Mouse (Mus musculus): Measurements from ENCODE around the gene Arhgap9. TPM values are rescaled to one million over a fixed set of nuclear protein-coding genes. Genes with fewer than 3 reads are reported as not detected.

Arhgap9 gene
- 0.48 and 0.60 TPM in 2 replicates for polyA plus RNA-seq (2012; rRNA removed)

DNA sequence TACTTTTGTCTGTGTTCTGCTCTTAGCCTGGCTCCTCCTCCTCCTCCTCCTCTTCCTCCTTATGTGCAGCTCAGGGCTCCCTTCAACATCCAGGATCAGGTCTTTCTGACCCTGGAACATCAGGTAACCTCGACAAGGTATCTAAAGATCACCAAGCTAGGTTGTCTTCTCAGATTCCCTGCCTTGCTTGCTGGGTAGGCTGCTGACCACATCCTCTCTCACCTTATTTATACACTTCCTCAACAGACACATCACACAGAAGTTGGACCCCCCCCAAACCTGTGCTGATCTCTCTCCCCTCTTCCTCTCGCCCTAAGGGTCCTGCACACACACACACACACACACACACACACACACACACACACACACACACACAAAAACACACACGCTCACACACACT lies at the start of gene Arhgap9:
Gene Arhgap9 (plus strand): TSS at position 344 of the 400 bp plus-strand sequence.

DNA sequence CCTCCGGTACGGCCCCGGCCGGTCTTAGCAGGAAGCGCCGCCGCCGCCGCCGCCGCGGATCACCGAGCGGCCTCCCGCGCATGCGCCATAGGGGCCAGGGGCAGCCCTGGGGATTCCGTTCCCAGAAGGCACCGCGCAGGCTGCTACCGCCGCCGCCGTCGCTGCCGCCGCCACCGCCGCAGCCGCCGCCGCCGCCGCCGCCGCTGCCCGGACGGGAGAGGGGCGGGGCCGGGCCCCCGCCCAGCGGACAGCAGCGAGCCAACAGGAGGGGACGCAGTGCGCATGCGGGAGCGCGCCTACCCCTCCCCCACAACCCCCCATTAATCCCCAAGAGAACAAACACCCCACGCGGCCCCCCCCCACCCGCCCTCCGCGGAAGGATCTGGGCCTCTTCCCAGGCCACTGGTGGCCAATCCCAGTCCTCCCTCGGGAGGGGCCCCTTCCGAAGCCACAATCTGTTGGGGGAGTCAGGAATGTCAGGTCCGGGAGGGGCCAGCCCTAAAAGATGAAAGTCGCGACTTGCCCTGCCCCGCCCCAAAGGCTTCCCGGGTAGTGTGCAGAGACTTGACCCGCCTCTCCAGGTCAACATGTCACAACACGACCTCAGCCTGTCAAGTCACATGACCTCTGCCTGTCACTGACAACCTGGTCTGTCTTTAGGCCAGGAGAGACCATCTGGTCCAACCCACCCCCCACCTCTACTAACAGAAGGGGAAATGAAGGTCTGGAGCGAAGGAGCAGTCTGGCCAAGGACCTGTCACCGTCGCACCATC lies 32.8 kb upstream of the Arhgap9 start, which contains the start of gene Mbd6:
Gene Mbd6 (minus strand): TSS at position 219 of the 773 bp plus-strand sequence.

DNA sequence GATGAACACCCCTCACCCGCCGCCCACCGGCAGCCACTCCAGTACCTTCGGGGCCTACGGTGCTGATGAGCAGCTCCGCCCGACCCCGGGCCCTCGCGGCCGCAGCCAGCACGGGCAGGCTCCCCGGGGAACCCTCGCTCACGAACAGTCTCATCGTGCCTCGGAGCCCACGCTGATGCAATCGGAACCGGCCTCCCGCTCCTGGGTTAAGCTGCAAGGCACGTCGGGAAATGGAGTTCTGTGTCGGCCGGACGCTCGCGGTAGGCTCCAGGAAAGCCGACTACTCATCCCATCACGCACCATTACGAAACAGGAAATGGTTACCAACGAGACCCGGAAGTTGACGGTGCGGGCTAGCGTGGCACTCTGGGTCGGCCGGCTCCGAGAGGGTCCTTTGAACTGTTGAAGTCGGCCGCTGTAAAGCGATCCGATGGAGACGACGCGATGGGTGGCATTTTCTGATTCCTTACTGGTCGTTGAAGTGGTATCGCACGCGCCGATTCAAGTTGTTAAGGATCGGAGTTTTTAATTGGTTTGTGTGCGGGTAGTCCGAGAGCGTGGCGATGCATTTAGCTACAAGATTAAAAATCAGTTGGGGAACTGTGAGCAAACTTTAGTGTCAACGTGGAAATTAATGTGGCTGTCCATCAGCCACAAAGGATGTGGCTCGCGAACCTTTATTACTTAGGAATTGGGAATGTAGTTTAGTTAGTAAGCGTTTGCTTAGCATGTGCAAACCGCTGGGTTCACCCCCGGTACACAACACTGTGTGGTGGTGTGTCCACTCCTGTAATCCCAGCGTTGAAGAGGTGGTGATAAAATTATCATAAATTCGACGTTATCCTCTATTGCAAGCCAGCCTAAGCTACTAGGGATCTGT lies 10.0 kb upstream of the Arhgap9 start, which contains the start of gene Mars:
Gene Mars (minus strand): TSS at position 311 of the 880 bp plus-strand sequence.

DNA sequence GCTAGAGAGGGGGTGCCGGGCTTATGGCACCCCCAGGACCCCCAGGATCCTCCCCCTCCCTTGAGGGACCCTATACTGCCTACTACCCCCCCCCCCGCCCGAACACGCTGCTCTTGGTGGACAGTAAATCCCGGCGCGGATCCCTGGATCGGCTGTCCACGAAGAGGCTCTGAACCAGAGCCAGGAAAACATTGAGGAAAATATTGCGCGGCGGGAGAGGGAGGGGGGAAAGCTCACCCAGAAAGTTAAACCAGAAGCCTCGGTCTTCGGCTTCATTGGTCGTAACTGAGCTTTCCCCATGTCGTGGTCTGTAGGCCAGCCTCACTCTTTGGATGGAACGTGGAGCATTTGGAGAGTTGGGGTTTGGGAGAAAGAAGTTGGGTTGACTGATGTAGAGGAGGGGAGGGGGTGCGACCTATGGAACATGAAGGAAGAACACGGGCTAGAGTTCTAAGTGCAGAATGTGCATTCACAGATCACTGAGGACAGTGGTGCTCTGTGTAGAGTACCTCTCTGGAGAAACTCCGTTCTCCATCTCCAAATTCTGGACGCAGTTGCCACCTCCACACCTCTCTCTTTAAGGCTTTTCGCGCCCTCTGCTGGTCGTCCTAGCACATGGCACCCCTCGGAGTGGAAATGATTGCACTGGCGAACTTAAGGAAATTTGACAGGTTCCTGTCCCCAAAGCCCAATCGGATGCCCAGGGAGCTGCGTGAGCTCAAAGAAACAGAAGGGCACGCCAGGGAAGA lies 20.3 kb downstream of the Arhgap9 start, which contains the start of gene Gli1:
Gene Gli1 (minus strand): TSS at position 84 of the 749 bp plus-strand sequence.

DNA sequence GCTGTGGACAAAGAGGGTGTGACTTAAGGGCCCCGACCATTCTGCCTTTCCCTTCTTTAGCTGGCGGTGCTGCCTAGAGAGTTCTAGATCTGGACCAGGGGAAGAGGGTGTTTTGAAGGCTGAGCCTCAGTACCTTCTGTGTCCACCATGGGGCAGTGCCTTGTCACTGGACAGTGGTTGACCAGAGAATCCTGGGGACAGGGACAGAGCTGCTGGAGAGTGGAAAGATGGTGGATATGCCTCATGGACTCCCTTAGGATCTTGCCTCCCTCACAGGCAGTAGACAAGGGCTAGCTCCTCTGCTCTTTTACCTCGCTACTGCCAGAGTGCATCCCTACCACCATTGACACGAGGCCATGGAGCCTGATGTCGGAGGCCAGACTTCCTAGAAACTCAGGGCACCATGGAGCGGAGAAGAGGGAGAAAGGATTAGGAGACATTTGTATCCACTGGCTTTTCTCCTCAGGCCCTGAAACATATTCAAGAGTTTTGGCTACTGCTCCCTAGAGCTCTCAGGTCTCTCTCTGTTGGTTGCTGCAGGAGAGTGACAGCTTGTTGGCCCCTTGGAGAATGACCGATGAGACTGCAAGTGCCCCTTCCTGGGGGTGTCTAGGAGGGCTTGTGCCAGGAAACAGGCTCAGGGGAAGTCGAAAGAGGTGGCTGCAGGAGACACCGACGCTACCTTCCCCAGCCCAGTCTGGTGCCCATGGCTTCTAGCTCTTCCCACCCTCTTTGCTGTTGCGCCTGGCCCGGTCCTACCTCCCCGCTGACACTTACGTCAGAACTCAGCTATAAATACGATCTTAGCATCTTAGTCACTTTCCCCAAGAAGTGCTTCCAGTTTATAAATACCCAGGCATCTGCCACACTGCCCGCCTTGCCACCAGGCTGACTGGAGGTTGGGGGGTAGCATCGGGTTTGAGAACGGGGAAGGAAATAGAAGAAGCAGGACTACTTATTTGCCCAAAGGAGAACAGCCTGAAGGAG lies 32.4 kb downstream of the Arhgap9 start, which contains the start of gene Inhbe:
Gene Inhbe (minus strand): TSS at position 503 of the 987 bp plus-strand sequence.

DNA sequence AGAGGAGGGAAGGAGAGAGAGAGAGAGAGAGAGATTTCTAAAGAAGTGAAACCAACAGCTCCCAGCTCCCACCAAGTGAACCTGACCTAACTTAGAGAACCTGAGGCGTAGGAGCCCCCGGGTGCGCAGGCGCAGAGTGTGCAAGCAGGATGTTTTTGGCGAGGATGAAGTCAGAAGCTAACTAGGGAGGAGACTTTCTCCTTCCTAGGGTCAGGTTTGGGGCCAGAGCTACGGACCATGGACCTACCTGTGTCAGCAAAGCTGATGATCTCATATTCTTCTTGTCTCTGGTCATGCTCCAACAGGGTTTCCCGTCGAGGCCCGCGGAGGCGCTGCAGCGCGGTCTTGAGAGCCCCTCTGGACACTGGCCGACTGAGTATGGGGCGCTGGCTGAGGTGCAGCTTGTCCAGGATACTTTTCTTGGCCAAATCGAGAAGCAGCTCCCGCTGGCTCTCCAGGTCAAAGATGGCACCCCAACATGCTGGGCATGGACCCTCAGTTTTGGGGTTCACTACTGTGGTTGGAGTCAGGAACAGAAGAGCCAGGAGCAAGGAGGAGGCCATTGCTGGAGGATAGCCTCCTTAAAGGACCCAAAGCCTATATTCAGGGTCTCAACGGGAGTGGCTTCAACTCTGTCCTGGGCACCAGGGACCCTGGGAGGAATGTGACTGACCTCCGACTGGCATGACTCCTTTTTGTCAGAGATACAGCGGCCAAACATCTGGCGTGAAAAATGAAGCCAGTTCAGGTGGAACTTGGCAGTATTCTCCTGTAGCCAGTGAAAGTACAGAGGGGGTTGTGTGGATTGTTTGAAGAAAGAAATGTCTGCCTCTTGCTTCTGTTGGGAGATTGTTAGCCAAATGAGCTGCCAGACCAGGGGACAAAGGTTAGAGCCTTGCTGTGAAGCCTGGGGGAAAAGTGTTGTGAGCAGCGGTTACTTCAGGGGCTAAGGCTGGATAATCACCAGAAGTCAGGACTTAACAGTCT lies 48.4 kb downstream of the Arhgap9 start, which contains the start of gene Inhbc:
Gene Inhbc (minus strand): TSS at position 598 of the 987 bp plus-strand sequence.

Other genes starting within 250 kb of the Arhgap9 start
- gene Agap2, start 246.7 kb upstream of the Arhgap9 start, polyA plus RNA-seq (2012; rRNA removed): 143 and 168 TPM in 2 replicates
- 71.6 and 74.0 TPM in 2 replicates for gene Os9, start 200.8 kb upstream of the Arhgap9 start, polyA plus RNA-seq (2012; rRNA removed)
- gene B4galnt1, start 156.7 kb upstream of the Arhgap9 start, polyA plus RNA-seq (2012; rRNA removed): 62.2 and 78.3 TPM in 2 replicates
- gene Slc26a10, start 141.3 kb upstream of the Arhgap9 start, polyA plus RNA-seq (2012; rRNA removed): 0.56 and 1.0 TPM in 2 replicates
- gene Arhgef25, start 131.9 kb upstream of the Arhgap9 start, polyA plus RNA-seq (2012; rRNA removed): 75.2 and 81.9 TPM in 2 replicates
- 422 and 436 TPM in 2 replicates for gene Dtx3, start 126.2 kb upstream of the Arhgap9 start, polyA plus RNA-seq (2012; rRNA removed)
- 23.6 and 23.7 TPM in 2 replicates for gene Pip4k2c, start 110.4 kb upstream of the Arhgap9 start, polyA plus RNA-seq (2012; rRNA removed)
- gene Kif5a, start 58.6 kb upstream of the Arhgap9 start, polyA plus RNA-seq (2012; rRNA removed): 162 and 165 TPM in 2 replicates
- 336 TPM in 2 replicates for gene Dctn2, start 55.6 kb upstream of the Arhgap9 start, polyA plus RNA-seq (2012; rRNA removed)
- 26.6 and 33.0 TPM in 2 replicates for gene Mbd6, start 32.9 kb upstream of the Arhgap9 start, polyA plus RNA-seq (2012; rRNA removed)
- 94.5 and 96.6 TPM in 2 replicates for gene Mars, start 10.2 kb upstream of the Arhgap9 start, polyA plus RNA-seq (2012; rRNA removed)
- gene Gli1, start 20.0 kb downstream of the Arhgap9 start, polyA plus RNA-seq (2012; rRNA removed): 5.2 and 7.5 TPM in 2 replicates
- 0.01 TPM in 1 of 2 replicates, not detected in the other for gene Inhbe, start 32.4 kb downstream of the Arhgap9 start, polyA plus RNA-seq (2012; rRNA removed)
- not detected in 2 replicates for gene Inhbc, start 48.5 kb downstream of the Arhgap9 start, polyA plus RNA-seq (2012; rRNA removed)
- 48.7 and 63.2 TPM in 2 replicates for gene R3hdm2, start 58.4 kb downstream of the Arhgap9 start, polyA plus RNA-seq (2012; rRNA removed)
- gene Stac3, start 179.7 kb downstream of the Arhgap9 start, polyA plus RNA-seq (2012; rRNA removed): 6.8 and 10.4 TPM in 2 replicates
- gene Ndufa4l2, start 193.0 kb downstream of the Arhgap9 start, polyA plus RNA-seq (2012; rRNA removed): 13.5 and 15.8 TPM in 2 replicates
- gene Shmt2, start 200.5 kb downstream of the Arhgap9 start, polyA plus RNA-seq (2012; rRNA removed): 61.1 and 62.7 TPM in 2 replicates
- 10.5 and 10.6 TPM in 2 replicates for gene Nxph4, start 212.6 kb downstream of the Arhgap9 start, polyA plus RNA-seq (2012; rRNA removed)